Mouse (Mus musculus): Measurements from ENCODE around the gene Nr1h2. TPM values are rescaled to one million over a fixed set of nuclear protein-coding genes. Genes with fewer than 3 reads are reported as not detected.
A peak's percentile ranks its signal among the peaks of the same experiment; 100 is the strongest.

Gene Nr1h2
- total RNA-seq, 2 experiments from 2014 or later: 58.2 to 66.7 TPM

GRCm38 (mm10) chr7:44581637-44582036, 27.9 kb upstream of the Nr1h2 start:
- Histone ChIP-seq H3K27ac (no peak overlapping the region), H3K4me3 (no peak overlapping the region)
- DNase-seq (ENCODE audit: low spot score in 2 of 2): no peak
- no peak for TF ChIP-seq CTCF (conservative IDR thresholded peaks at IDR 0.05)

GRCm38 (mm10) chr7:44576333-44576844, 22.6 kb upstream of the Nr1h2 start:
- peak; percentile 18 for TF ChIP-seq CTCF (conservative IDR thresholded peaks at IDR 0.05)
- Histone ChIP-seq H3K27ac (no peak overlapping the region), H3K4me3 (no peak overlapping the region)
- no peak for DNase-seq (ENCODE audit: low spot score in 2 of 2)

GRCm38 (mm10) chr7:44572956-44573484, 19.3 kb upstream of the Nr1h2 start:
- no peak overlapping the region for H3K27ac ChIP-seq

GRCm38 (mm10) chr7:44572213-44572701, 18.5 kb upstream of the Nr1h2 start, which contains the start of gene Napsa:
Gene Napsa (plus strand): TSS chr7:44572380.
- no peak for TF ChIP-seq CTCF (conservative IDR thresholded peaks at IDR 0.05)
- no peak within 1 kb of the TSS for H3K4me3 ChIP-seq
- DNase-seq (ENCODE audit: low spot score in 2 of 2): no peak
- no peak within 1 kb of the TSS for H3K27ac ChIP-seq

More at GRCm38 (mm10) chr7:44572956-44573484, 19.3 kb upstream of the Nr1h2 start:
- no peak overlapping the region for H3K4me3 ChIP-seq
- TF ChIP-seq CTCF (conservative IDR thresholded peaks at IDR 0.05): no peak
- no peak for DNase-seq (ENCODE audit: low spot score in 2 of 2)

GRCm38 (mm10) chr7:44571811-44572210, 18.1 kb upstream of the Nr1h2 start:
- H3K4me3 ChIP-seq: no peak overlapping the region
- DNase-seq (ENCODE audit: low spot score in 2 of 2): no peak
- no peak overlapping the region for H3K27ac ChIP-seq
- TF ChIP-seq CTCF (conservative IDR thresholded peaks at IDR 0.05): no peak

- no peak for TF ChIP-seq CTCF (conservative IDR thresholded peaks at IDR 0.05)
- no peak for DNase-seq (ENCODE audit: low spot score in 2 of 2)
- no peak overlapping the region for H3K27ac ChIP-seq
These were observed 17.2 kb upstream of the Nr1h2 start for GRCm38 (mm10) chr7:44570989-44571388.

GRCm38 (mm10) chr7:44568803-44569202, 15.1 kb upstream of the Nr1h2 start:
- TF ChIP-seq CTCF (conservative IDR thresholded peaks at IDR 0.05): no peak
- H3K27ac ChIP-seq: no peak overlapping the region
- H3K4me3 ChIP-seq: no peak overlapping the region
- no peak for DNase-seq (ENCODE audit: low spot score in 2 of 2)

More at GRCm38 (mm10) chr7:44570989-44571388, 17.2 kb upstream of the Nr1h2 start:
- H3K4me3 ChIP-seq: no peak overlapping the region

- H3K27ac ChIP-seq: no peak overlapping the region
- no peak overlapping the region for H3K4me3 ChIP-seq
- no peak for TF ChIP-seq CTCF (conservative IDR thresholded peaks at IDR 0.05)
- DNase-seq (ENCODE audit: low spot score in 2 of 2): no peak
These were observed 11.7 kb upstream of the Nr1h2 start for GRCm38 (mm10) chr7:44565414-44565813.

- TF ChIP-seq CTCF (conservative IDR thresholded peaks at IDR 0.05): no peak
- Histone ChIP-seq H3K4me3 (no peak overlapping the region), H3K27ac (no peak overlapping the region)
- DNase-seq (ENCODE audit: low spot score in 2 of 2): no peak
These were observed 10.7 kb upstream of the Nr1h2 start for GRCm38 (mm10) chr7:44564486-44564885.

GRCm38 (mm10) chr7:44563284-44563683, 9.5 kb upstream of the Nr1h2 start:
- no peak for TF ChIP-seq CTCF (conservative IDR thresholded peaks at IDR 0.05)
- no peak for DNase-seq (ENCODE audit: low spot score in 2 of 2)
- Histone ChIP-seq H3K27ac (no peak overlapping the region), H3K4me3 (no peak overlapping the region)

- H3K4me3 ChIP-seq: no peak overlapping the region
- no peak overlapping the region for H3K27ac ChIP-seq
- peak; percentile 73 to 84 for DNase-seq (ENCODE audit: low spot score in 2 of 2)
- TF ChIP-seq CTCF (conservative IDR thresholded peaks at IDR 0.05): peak; percentile 87
These were observed 7.0 kb upstream of the Nr1h2 start for GRCm38 (mm10) chr7:44560435-44561400.

- Histone ChIP-seq H3K27ac (no peak overlapping the region), H3K4me3 (no peak overlapping the region)
- no peak for TF ChIP-seq CTCF (conservative IDR thresholded peaks at IDR 0.05)
- no peak for DNase-seq (ENCODE audit: low spot score in 2 of 2)
These were observed 3.9 kb upstream of the Nr1h2 start for GRCm38 (mm10) chr7:44557629-44558028.

GRCm38 (mm10) chr7:44553196-44553764, 471 bp downstream of the Nr1h2 start:
- H3K4me3 ChIP-seq: peak overlapping the region; percentile 99
- peak overlapping the region; percentile 90 for H3K27ac ChIP-seq
- no peak for TF ChIP-seq CTCF (conservative IDR thresholded peaks at IDR 0.05)
- DNase-seq (ENCODE audit: low spot score in 2 of 2): peak; percentile 41 to 64
